Mouse (Mus musculus): ENCODE measurements around the gene Vsig8. TPM values are rescaled to one million over a fixed set of nuclear protein-coding genes. Genes with fewer than 3 reads are reported as not detected.

The Vsig8 gene
- polyA plus RNA-seq, 1 experiment = not detected

- H3ac ChIP-seq (ENCODE audit: control insufficient read depth, insufficient read length) = no peak within 1 kb of the TSS
- H3K27me3 ChIP-seq (ENCODE audit: control insufficient read depth, insufficient read depth, insufficient read length) = no peaks in the 10 kb centered on the region
- H3K36me3 ChIP-seq (ENCODE audit: control insufficient read depth, insufficient read depth) = no peaks in the 10 kb centered on the region
- no peak for TF ChIP-seq MYOD1 (IDR thresholded peaks at IDR 0.05; ENCODE audit: control insufficient read depth in 1 of 3, insufficient read length in 2 of 3, low read depth in 2 of 3)
- TF ChIP-seq E2F4 (IDR thresholded peaks at IDR 0.05; ENCODE audit: insufficient read depth) = no peak
- no peak for TF ChIP-seq MYOG (IDR thresholded peaks at IDR 0.05; ENCODE audit: control insufficient read depth in 1 of 3, insufficient read depth in 1 of 3, insufficient read length in 2 of 3, low read depth in 2 of 3)
- H3K4me3 ChIP-seq = no peak within 1 kb of the TSS
- H3K4me2 ChIP-seq (ENCODE audit: low read depth) = peak within 1 kb of the TSS; percentile 6
- no peaks in the 10 kb centered on the region for H3K79me2 ChIP-seq (ENCODE audit: control insufficient read depth, insufficient read depth)
Observed at GRCm38 (mm10) chr1:172590385-172590784, 34.6 kb downstream of the Vsig8 start, which contains the start of gene Slamf8. TSS of gene Slamf8 (minus strand) at chr1:172590568.

- TF ChIP-seq MYOD1 (IDR thresholded peaks at IDR 0.05; ENCODE audit: control insufficient read depth in 1 of 3, insufficient read length in 2 of 3, low read depth in 2 of 3) = no peak
- no peak for TF ChIP-seq MAX (IDR thresholded peaks at IDR 0.05; ENCODE audit: low read depth)
- TF ChIP-seq REST (IDR thresholded peaks at IDR 0.05; ENCODE audit: insufficient read depth, insufficient read length) = no peak
- TF ChIP-seq CEBPB (IDR thresholded peaks at IDR 0.05; ENCODE audit: insufficient read depth, poor library complexity, severe bottlenecking) = no peak
- no peak for TF ChIP-seq POLR2AphosphoS2 (IDR thresholded peaks at IDR 0.05; ENCODE audit: insufficient read length, low read depth)
- no peak for TF ChIP-seq TCF3 (IDR thresholded peaks at IDR 0.05; ENCODE audit: insufficient read length, low read depth)
- TF ChIP-seq POLR2A (IDR thresholded peaks at IDR 0.05; ENCODE audit: insufficient read length, low read depth) = no peak
- no peak for TF ChIP-seq TCF12 (IDR thresholded peaks at IDR 0.05; ENCODE audit: insufficient read depth, poor library complexity, severe bottlenecking)
- TF ChIP-seq E2F4 (IDR thresholded peaks at IDR 0.05; ENCODE audit: insufficient read depth) = no peak
- TF ChIP-seq SRF (IDR thresholded peaks at IDR 0.05; ENCODE audit: control insufficient read depth, insufficient read length, low read depth) = no peak
- TF ChIP-seq MYOG (IDR thresholded peaks at IDR 0.05; ENCODE audit: control insufficient read depth in 1 of 3, insufficient read depth in 1 of 3, insufficient read length in 2 of 3, low read depth in 2 of 3) = no peak
- no peak for TF ChIP-seq USF1 (IDR thresholded peaks at IDR 0.05; ENCODE audit: low read depth)
- H3K4me3 ChIP-seq = no peak overlapping the region
- H3K27me3 ChIP-seq (ENCODE audit: control insufficient read depth, insufficient read depth, insufficient read length) = no peaks in the 10 kb centered on the region
Observed at GRCm38 (mm10) chr1:172593321-172593720, 37.6 kb downstream of the Vsig8 start.

GRCm38 (mm10) chr1:172593956-172594355 is 38.2 kb downstream of the Vsig8 start:
- no peaks in the 10 kb centered on the region for H3K36me3 ChIP-seq (ENCODE audit: control insufficient read depth, insufficient read depth)
- H3K4me2 ChIP-seq (ENCODE audit: low read depth) = no peak overlapping the region
- H3K4me3 ChIP-seq = no peak overlapping the region
- H3K27me3 ChIP-seq (ENCODE audit: control insufficient read depth, insufficient read depth, insufficient read length) = no peaks in the 10 kb centered on the region
- H3K79me2 ChIP-seq (ENCODE audit: control insufficient read depth, insufficient read depth) = no peaks in the 10 kb centered on the region
- TF ChIP-seq POLR2AphosphoS2 (IDR thresholded peaks at IDR 0.05; ENCODE audit: insufficient read length, low read depth) (no peak), TCF12 (IDR thresholded peaks at IDR 0.05; ENCODE audit: insufficient read depth, poor library complexity, severe bottlenecking) (no peak), CEBPB (IDR thresholded peaks at IDR 0.05; ENCODE audit: insufficient read depth, poor library complexity, severe bottlenecking) (no peak), SRF (IDR thresholded peaks at IDR 0.05; ENCODE audit: control insufficient read depth, insufficient read length, low read depth) (no peak), USF1 (IDR thresholded peaks at IDR 0.05; ENCODE audit: low read depth) (no peak), REST (IDR thresholded peaks at IDR 0.05; ENCODE audit: insufficient read depth, insufficient read length) (no peak), MAX (IDR thresholded peaks at IDR 0.05; ENCODE audit: low read depth) (no peak), POLR2A (IDR thresholded peaks at IDR 0.05; ENCODE audit: insufficient read length, low read depth) (no peak), MYOD1 (IDR thresholded peaks at IDR 0.05; ENCODE audit: control insufficient read depth in 1 of 3, insufficient read length in 2 of 3, low read depth in 2 of 3) (no peak), TCF3 (IDR thresholded peaks at IDR 0.05; ENCODE audit: insufficient read length, low read depth) (no peak), MYOG (IDR thresholded peaks at IDR 0.05; ENCODE audit: control insufficient read depth in 1 of 3, insufficient read depth in 1 of 3, insufficient read length in 2 of 3, low read depth in 2 of 3) (no peak), E2F4 (IDR thresholded peaks at IDR 0.05; ENCODE audit: insufficient read depth) (no peak)
- no peak overlapping the region for H3ac ChIP-seq (ENCODE audit: control insufficient read depth, insufficient read length)

More at GRCm38 (mm10) chr1:172593321-172593720, 37.6 kb downstream of the Vsig8 start:
- Histone ChIP-seq H3K36me3 (ENCODE audit: control insufficient read depth, insufficient read depth) (no peaks in the 10 kb centered on the region), H3K4me2 (ENCODE audit: low read depth) (no peak overlapping the region), H3K79me2 (ENCODE audit: control insufficient read depth, insufficient read depth) (no peaks in the 10 kb centered on the region), H3ac (ENCODE audit: control insufficient read depth, insufficient read length) (no peak overlapping the region)

- no peak overlapping the region for H3ac ChIP-seq (ENCODE audit: control insufficient read depth, insufficient read length)
- H3K4me3 ChIP-seq = no peak overlapping the region
- H3K27me3 ChIP-seq (ENCODE audit: control insufficient read depth, insufficient read depth, insufficient read length) = no peaks in the 10 kb centered on the region
- H3K4me2 ChIP-seq (ENCODE audit: low read depth) = no peak overlapping the region
- H3K79me2 ChIP-seq (ENCODE audit: control insufficient read depth, insufficient read depth) = no peaks in the 10 kb centered on the region
- H3K36me3 ChIP-seq (ENCODE audit: control insufficient read depth, insufficient read depth) = no peaks in the 10 kb centered on the region
- TF ChIP-seq MAX (IDR thresholded peaks at IDR 0.05; ENCODE audit: low read depth) = no peak
- no peak for TF ChIP-seq SRF (IDR thresholded peaks at IDR 0.05; ENCODE audit: control insufficient read depth, insufficient read length, low read depth)
- TF ChIP-seq E2F4 (IDR thresholded peaks at IDR 0.05; ENCODE audit: insufficient read depth) = no peak
Observed at GRCm38 (mm10) chr1:172594495-172594894, 38.8 kb downstream of the Vsig8 start.

- Histone ChIP-seq H3K4me3 (no peak within 1 kb of the TSS), H3ac (ENCODE audit: control insufficient read depth, insufficient read length) (no peak within 1 kb of the TSS), H3K36me3 (ENCODE audit: control insufficient read depth, insufficient read depth) (no peaks in the 10 kb centered on the region), H3K27me3 (ENCODE audit: control insufficient read depth, insufficient read depth, insufficient read length) (no peaks in the 10 kb centered on the region), H3K79me2 (ENCODE audit: control insufficient read depth, insufficient read depth) (no peaks in the 10 kb centered on the region), H3K4me2 (ENCODE audit: low read depth) (no peak within 1 kb of the TSS)
- TF ChIP-seq REST (IDR thresholded peaks at IDR 0.05; ENCODE audit: insufficient read depth, insufficient read length) (no peak), MYOG (IDR thresholded peaks at IDR 0.05; ENCODE audit: control insufficient read depth in 1 of 3, insufficient read depth in 1 of 3, insufficient read length in 2 of 3, low read depth in 2 of 3) (no peak), TCF3 (IDR thresholded peaks at IDR 0.05; ENCODE audit: insufficient read length, low read depth) (no peak), MAX (IDR thresholded peaks at IDR 0.05; ENCODE audit: low read depth) (no peak), TCF12 (IDR thresholded peaks at IDR 0.05; ENCODE audit: insufficient read depth, poor library complexity, severe bottlenecking) (no peak), POLR2AphosphoS2 (IDR thresholded peaks at IDR 0.05; ENCODE audit: insufficient read length, low read depth) (no peak), USF1 (IDR thresholded peaks at IDR 0.05; ENCODE audit: low read depth) (no peak), CEBPB (IDR thresholded peaks at IDR 0.05; ENCODE audit: insufficient read depth, poor library complexity, severe bottlenecking) (no peak), E2F4 (IDR thresholded peaks at IDR 0.05; ENCODE audit: insufficient read depth) (no peak), MYOD1 (IDR thresholded peaks at IDR 0.05; ENCODE audit: control insufficient read depth in 1 of 3, insufficient read length in 2 of 3, low read depth in 2 of 3) (no peak), SRF (IDR thresholded peaks at IDR 0.05; ENCODE audit: control insufficient read depth, insufficient read length, low read depth) (no peak)
Observed at GRCm38 (mm10) chr1:172602326-172602725, 46.6 kb downstream of the Vsig8 start, which contains the start of gene Fcrl6. TSS of gene Fcrl6 (minus strand) at chr1:172602551.
